Mouse (Mus musculus): Measurements from ENCODE around the gene Psmb2. TPM values are rescaled to one million over a fixed set of nuclear protein-coding genes. Genes with fewer than 3 reads are reported as not detected.

Gene Psmb2
- total and polyA plus RNA-seq, 2 experiments from 2014 or later: 196 to 436 TPM

DNA sequence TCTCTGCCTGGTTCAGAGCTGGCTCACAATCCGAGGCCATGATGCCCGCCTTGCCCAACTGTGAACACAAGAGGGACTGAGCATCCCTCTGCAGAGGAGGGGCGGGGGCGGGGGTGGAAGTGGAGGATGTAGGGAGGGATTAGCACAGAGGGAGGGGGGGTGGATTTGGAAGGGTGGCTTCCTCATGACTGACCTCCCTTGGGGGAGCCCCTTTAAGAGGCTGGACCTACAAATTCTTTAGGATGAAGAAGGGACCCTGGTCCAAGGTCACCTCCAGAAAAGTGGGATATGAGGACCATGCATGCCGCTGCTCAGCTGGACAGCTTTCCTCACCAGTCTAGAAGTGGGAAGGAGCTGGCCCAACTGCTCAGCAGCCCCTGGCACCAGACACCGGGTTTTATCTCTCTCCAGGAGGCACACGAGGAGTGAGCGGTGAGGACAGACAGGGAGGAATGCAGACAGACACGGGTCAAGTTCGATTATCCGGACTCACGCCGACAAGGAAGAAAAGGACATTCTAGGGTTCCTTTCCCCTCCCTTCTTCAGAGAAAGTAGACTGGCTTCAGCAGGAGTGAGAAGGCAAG, 74.7 kb downstream of the Psmb2 start:
- H3K9me3 ChIP-seq (ENCODE audit: low read length): no peaks in the 10 kb centered on the region
- H3K4me3 ChIP-seq (ENCODE audit: low read depth, low read length): peak overlapping the region; percentile 94
- H3K9ac ChIP-seq (replicated peaks; ENCODE audit: low read length, poor library complexity, severe bottlenecking): peak overlapping the region; percentile 95
- H3K36me3 ChIP-seq (ENCODE audit: insufficient read depth, low read length): peaks cover 25% of the 10 kb centered on the region
- WGBS: 3% methylated on average over 13 of the region's 13 CpGs
- peak; percentile 43 for DNase-seq (ENCODE audit: low spot score)
- H3K4me2 ChIP-seq (ENCODE audit: low read depth, low read length, poor library complexity, severe bottlenecking): peak overlapping the region; percentile 94
- peak overlapping the region; percentile 97; the same call in 1 of the 2 replicates for H3K27ac ChIP-seq (ENCODE audit: low read depth, low read length)
- peaks cover 15% of the 10 kb centered on the region; the same call in 1 of the 2 replicates for H3K4me1 ChIP-seq (ENCODE audit: insufficient read depth, low read length)
- no peaks in the 10 kb centered on the region for H3K27me3 ChIP-seq (ENCODE audit: insufficient read depth, low read length)
- peak; percentile 43 for TF ChIP-seq CTCF (IDR thresholded peaks at IDR 0.05)
- no peak for ATAC-seq (ENCODE audit: low FRiP score)

DNA sequence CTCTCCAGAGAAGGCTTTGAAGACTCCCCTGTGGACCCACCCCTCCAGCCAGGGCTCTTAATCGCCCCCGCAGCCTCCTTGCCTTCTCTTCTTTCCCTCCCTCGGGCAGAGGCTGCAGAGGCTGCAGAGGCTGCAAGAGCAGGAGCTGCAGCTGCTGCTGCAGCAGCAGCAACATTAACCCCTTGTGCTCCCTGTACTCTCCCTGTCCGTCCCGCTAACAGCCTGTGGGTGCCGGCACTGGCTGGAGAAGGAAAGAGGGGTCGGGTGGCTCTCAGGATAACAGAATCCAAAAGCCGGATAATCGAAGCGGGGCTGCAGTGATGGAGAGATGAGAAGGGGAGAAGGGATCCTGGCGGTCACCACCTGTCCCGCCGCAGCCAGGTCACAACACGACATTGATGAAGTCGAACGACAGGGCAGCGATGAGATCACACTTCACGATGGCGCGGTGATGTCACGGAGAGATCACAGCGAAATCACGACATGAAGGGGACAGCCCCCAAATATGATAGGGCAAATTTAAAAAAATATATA, 75.2 kb downstream of the Psmb2 start:
- H3K36me3 ChIP-seq (ENCODE audit: insufficient read depth, low read length): peaks cover 23% of the 10 kb centered on the region
- peak overlapping the region; percentile 97 for H3K27ac ChIP-seq (ENCODE audit: low read depth, low read length)
- H3K4me2 ChIP-seq (ENCODE audit: low read depth, low read length, poor library complexity, severe bottlenecking): peak overlapping the region; percentile 94
- peaks cover 15% of the 10 kb centered on the region; the same call in 1 of the 2 replicates for H3K4me1 ChIP-seq (ENCODE audit: insufficient read depth, low read length)
- 0% methylated on average over 23 of the region's 23 CpGs for WGBS
- no peaks in the 10 kb centered on the region for H3K27me3 ChIP-seq (ENCODE audit: insufficient read depth, low read length)
- TF ChIP-seq CTCF (IDR thresholded peaks at IDR 0.05): no peak
- peak overlapping the region; percentile 94 for H3K4me3 ChIP-seq (ENCODE audit: low read depth, low read length)
- H3K9me3 ChIP-seq (ENCODE audit: low read length): no peaks in the 10 kb centered on the region
- H3K9ac ChIP-seq (replicated peaks; ENCODE audit: low read length, poor library complexity, severe bottlenecking): peak overlapping the region; percentile 95
- ATAC-seq (ENCODE audit: low FRiP score) (0 out of 2 replicates have a peak, but pooled peaks have one; percentile 4), DNase-seq (ENCODE audit: low spot score) (peak; percentile 57)

DNA sequence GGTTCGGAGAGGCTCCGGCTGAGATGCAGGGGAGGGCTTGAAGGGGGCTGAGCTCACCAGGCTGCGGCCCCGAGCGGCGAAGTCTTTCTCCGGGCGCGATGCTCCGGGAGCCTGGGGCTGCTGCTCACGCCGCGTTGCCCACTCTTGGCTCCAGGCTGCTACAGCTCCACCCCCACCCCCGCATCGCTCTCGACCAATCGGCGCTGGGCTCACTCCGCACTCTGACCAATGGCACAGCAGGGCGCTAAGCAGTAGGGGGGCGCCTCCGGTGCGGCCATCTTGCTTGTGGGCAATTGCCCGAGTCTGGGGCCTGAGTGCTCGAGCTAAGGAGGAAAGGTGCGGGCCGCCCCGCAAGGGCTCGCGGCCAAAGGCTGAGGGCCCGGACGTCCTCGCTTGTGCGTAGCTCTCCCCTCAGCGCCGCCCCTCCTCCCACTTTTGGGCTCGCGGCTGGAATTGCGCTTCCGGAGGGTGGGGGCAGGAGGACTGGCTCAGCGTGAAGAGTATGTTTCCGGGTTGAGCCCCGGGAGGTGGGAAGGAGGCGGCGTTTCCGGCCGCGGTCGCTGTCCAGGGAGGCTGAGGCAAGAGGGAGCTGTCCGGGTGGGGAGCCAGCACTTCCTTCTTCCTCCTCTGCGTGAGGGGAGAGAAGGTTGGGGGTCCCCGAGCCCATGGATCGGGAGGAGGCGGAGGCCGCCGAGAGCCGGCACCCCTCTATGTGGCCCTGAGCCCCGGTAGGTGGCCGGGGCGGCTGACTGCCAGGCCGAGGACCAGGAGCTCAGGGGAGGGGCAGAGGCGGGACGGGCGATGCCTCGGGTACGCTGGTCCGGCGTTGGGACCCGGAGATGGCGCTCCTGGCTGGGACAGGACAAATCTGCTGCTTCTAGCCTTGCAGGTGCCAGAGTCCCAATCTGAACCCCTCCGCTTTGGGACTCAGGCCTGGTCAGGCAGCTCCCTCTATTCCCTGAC, 76.1 kb downstream of the Psmb2 start, which contains the start of the genes Ncdn and AU040320:
Gene Ncdn, minus strand, starts transcription at position 171 of the 963 bp plus-strand sequence.
Gene AU040320, plus strand, starts transcription at position 277 of the 963 bp plus-strand sequence.
- under 1% methylated on average over 63 of the region's 71 CpGs for WGBS
- ATAC-seq (ENCODE audit: low FRiP score) (peak; percentile 97), DNase-seq (ENCODE audit: low spot score) (peak; percentile 98)
- TF ChIP-seq CTCF (IDR thresholded peaks at IDR 0.05): no peak; the same call in 1 of the 2 replicates
- Histone ChIP-seq H3K27ac (ENCODE audit: low read depth, low read length) (peak within 1 kb of the TSS; percentile 97), H3K9ac (replicated peaks; ENCODE audit: low read length, poor library complexity, severe bottlenecking) (peak within 1 kb of the TSS; percentile 95), H3K4me1 (ENCODE audit: insufficient read depth, low read length) (peaks cover 15% of the 10 kb centered on the region; the same call in 1 of the 2 replicates), H3K36me3 (ENCODE audit: insufficient read depth, low read length) (peaks cover 18% of the 10 kb centered on the region), H3K4me3 (ENCODE audit: low read depth, low read length) (peak within 1 kb of the TSS; percentile 94), H3K27me3 (ENCODE audit: insufficient read depth, low read length) (no peaks in the 10 kb centered on the region), H3K4me2 (ENCODE audit: low read depth, low read length, poor library complexity, severe bottlenecking) (peak within 1 kb of the TSS; percentile 94), H3K9me3 (ENCODE audit: low read length) (no peaks in the 10 kb centered on the region)

DNA sequence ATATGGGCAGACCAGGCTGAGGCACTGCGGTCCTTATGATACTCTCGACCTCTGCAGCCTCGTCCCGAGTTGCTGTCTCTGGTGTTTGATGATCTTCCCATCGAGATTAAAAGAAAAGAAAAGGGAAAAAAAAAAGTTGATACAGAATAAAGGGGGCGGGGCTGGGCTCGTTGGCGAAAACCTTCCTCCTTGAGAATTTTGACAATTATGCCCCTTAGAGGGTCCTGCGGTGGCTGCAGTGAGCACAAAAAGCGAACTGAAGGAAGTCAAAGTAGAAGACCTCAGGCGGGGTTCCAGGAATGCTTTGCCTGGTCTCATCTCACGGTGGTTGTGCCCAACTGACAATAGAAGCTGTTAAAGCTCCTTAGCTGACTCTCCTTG, 76.8 kb downstream of the Psmb2 start:
- Histone ChIP-seq H3K4me1 (ENCODE audit: insufficient read depth, low read length) (peaks cover 15% of the 10 kb centered on the region; the same call in 1 of the 2 replicates), H3K27me3 (ENCODE audit: insufficient read depth, low read length) (no peaks in the 10 kb centered on the region), H3K4me2 (ENCODE audit: low read depth, low read length, poor library complexity, severe bottlenecking) (peak overlapping the region; percentile 94), H3K36me3 (ENCODE audit: insufficient read depth, low read length) (peaks cover 13% of the 10 kb centered on the region), H3K9me3 (ENCODE audit: low read length) (no peaks in the 10 kb centered on the region), H3K4me3 (ENCODE audit: low read depth, low read length) (peak overlapping the region; percentile 94), H3K9ac (replicated peaks; ENCODE audit: low read length, poor library complexity, severe bottlenecking) (peak overlapping the region; percentile 95), H3K27ac (ENCODE audit: low read depth, low read length) (peak overlapping the region; percentile 97)
- ATAC-seq (ENCODE audit: low FRiP score): no peak
- 1% methylated on average over 12 of the region's 12 CpGs for WGBS
- no peak for DNase-seq (ENCODE audit: low spot score)
- no peak for TF ChIP-seq CTCF (IDR thresholded peaks at IDR 0.05)

DNA sequence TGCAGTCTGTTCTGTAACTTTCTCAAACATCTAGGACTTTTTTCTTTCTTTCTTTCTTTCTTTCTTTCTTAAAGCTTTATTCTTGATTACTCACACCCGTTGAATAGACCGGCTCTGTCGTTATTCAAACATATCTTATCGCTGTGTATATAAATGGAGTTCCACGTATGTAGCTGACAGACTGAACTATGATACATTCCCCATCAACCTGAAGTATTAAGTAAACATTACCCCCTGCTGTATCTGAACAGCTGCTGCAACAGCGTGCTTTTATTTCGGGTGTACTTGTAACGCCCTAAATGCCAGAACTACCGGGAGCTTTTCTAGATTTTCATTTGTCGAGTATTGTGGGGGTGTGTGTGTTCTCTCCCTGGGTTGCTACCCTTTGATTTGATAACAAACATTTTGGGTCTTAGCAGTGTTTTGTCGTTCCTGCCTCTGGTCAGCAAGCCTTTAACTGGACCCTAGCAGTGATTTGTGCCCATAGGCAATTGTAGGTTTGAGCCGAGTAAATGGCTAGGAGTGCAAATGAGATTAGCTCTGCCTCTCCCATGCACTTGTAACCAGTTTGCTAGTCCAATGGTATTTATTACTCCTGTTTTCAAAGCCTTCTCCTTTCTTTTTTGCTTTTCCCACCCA, 77.4 kb downstream of the Psmb2 start:
- H3K27me3 ChIP-seq (ENCODE audit: insufficient read depth, low read length): no peaks in the 10 kb centered on the region
- peak overlapping the region; percentile 94 for H3K4me3 ChIP-seq (ENCODE audit: low read depth, low read length)
- TF ChIP-seq CTCF (IDR thresholded peaks at IDR 0.05): no peak
- peak overlapping the region; percentile 94 for H3K4me2 ChIP-seq (ENCODE audit: low read depth, low read length, poor library complexity, severe bottlenecking)
- no peak for DNase-seq (ENCODE audit: low spot score)
- peaks cover 15% of the 10 kb centered on the region; the same call in 1 of the 2 replicates for H3K4me1 ChIP-seq (ENCODE audit: insufficient read depth, low read length)
- H3K27ac ChIP-seq (ENCODE audit: low read depth, low read length): no peak overlapping the region
- H3K9ac ChIP-seq (replicated peaks; ENCODE audit: low read length, poor library complexity, severe bottlenecking): no peak overlapping the region
- 40% methylated on average over 12 of the region's 12 CpGs for WGBS
- H3K9me3 ChIP-seq (ENCODE audit: low read length): no peaks in the 10 kb centered on the region
- no peak for ATAC-seq (ENCODE audit: low FRiP score)
- peaks cover 9% of the 10 kb centered on the region for H3K36me3 ChIP-seq (ENCODE audit: insufficient read depth, low read length)

All from midbrain, postnatal 0 days (tissue).